Mouse (Mus musculus): Measurements from ENCODE around the gene Rpe.

DNA sequence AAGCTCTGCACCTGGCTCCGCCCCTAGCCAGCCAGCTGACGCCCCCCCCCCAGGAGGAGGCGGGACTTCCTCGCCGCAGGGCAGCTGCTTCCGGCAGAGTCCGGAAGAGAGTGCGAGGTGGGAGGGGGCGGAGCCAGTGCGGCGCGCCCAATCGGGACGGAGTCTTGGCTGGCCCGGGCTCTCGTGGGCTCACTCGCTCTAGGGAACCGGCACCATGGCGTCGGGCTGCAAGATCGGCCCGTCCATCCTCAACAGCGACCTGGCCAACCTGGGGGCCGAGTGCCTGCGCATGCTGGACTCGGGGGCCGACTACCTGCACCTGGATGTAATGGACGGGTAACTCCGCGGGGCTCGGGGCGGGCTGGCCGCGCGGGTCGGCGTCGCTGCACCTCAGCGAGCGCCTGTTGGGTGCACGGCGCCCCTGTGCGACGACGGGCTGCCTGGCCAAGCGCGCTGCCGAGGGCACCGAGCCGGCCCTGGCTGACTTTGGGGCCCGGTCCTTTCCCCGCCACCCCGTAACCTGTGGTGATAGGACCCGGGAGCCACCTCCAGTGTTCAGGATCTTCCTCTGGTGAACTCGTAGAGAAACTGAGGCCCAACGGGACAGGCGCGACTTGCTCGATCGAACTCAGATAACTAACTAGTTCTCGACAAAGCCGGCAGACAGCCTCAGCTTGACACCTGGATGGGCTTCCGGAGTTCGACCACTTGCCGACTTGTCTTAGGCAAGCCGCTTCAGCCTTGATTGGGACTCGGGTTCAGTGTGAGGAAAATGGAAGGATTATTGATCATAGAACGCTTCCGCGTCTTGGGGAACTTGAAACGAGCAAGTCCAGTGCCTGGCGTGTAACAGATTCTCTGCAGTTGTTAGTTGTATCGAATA, at the start of gene Rpe:
- TF ChIP-seq ETS1 (IDR thresholded peaks at IDR 0.05; ENCODE audit: low read depth, low read length) (peak; percentile 93), EP300 (IDR thresholded peaks at IDR 0.05; ENCODE audit: low read depth in 1 of 2, low read length in 2 of 2) (no peak), POLR2AphosphoS5 (IDR thresholded peaks at IDR 0.05; ENCODE audit: borderline replicate concordance, low read depth, low read length) (no peak), ZMIZ1 (IDR thresholded peaks at IDR 0.05; ENCODE audit: low read depth, low read length) (peak; percentile 72; the same call in 1 of the 2 replicates)
